Mouse (Mus musculus) gastrocnemius, adult 2 months (tissue): ENCODE measurements at regions not wholly inside any gene's neighbourhood (a gene's known extent, or its start where the extent isn't known, plus 50 kb on each side); places are given as distances from the start of the nearest gene placed in this dataset.
A peak's percentile ranks its signal among the peaks of the same experiment; 100 is the strongest.

Experiments
- DNase-seq: peaks from one replicate; pipeline ENCODE4 v3.0.0; 2022
- H3K27ac ChIP-seq: fragments of 200-600 bp; 2 replicates; pipeline ENCODE4 v1.8.1; 2022; ENCODE audit warnings: mild to moderate bottlenecking
- H3K4me3 ChIP-seq: fragments of 200-600 bp; 2 replicates; pipeline ENCODE4 v1.8.1; 2022; ENCODE audit warnings: mild to moderate bottlenecking, moderate library complexity
- CTCF ChIP-seq: fragments of 200-600 bp; IDR thresholded peaks from 2 replicates; pipeline ENCODE4 v1.8.1; 2022; ENCODE audit warnings: antibody characterized with exemption, mild to moderate bottlenecking, moderate library complexity
- intact Hi-C: fragments of 180-260 bp; cut with DNase I; formaldehyde crosslinking; loops from one replicate; pipeline ENCODE4 v1.15.1; 2025

GRCm38 (mm10) chr3:39195102-39195501 lies 308.4 kb downstream of the Fat4 start:
- no peak overlapping the region for H3K4me3 ChIP-seq
- intact Hi-C loops, result no loop called here
- DNase-seq, result no peak
- no peak overlapping the region for H3K27ac ChIP-seq
- TF ChIP-seq CTCF, result no peak

- no peak overlapping the region for H3K27ac ChIP-seq
- intact Hi-C loops, result no loop called here
- no peak overlapping the region for H3K4me3 ChIP-seq
- DNase-seq, result no peak
- TF ChIP-seq CTCF, result no peak
These were observed 315.9 kb downstream of the Fat4 start for GRCm38 (mm10) chr3:39202662-39203061.

- H3K4me3 ChIP-seq, result no peak overlapping the region
- no peak for TF ChIP-seq CTCF
- intact Hi-C loops, result no loop called here
- H3K27ac ChIP-seq, result no peak overlapping the region
- DNase-seq, result no peak
These were observed 321.9 kb downstream of the Fat4 start for GRCm38 (mm10) chr3:39208651-39209050.

- Histone ChIP-seq H3K4me3 (no peak overlapping the region), H3K27ac (no peak overlapping the region)
- TF ChIP-seq CTCF, result no peak
- no peak for DNase-seq
- intact Hi-C loops, result no loop called here
These were observed 322.8 kb downstream of the Fat4 start for GRCm38 (mm10) chr3:39209382-39210165.

GRCm38 (mm10) chr3:39211670-39212069 lies 324.9 kb downstream of the Fat4 start:
- Histone ChIP-seq H3K4me3 (no peak overlapping the region), H3K27ac (no peak overlapping the region)
- intact Hi-C loops, result no loop called here

GRCm38 (mm10) chr3:39220011-39220706 lies 333.4 kb downstream of the Fat4 start:
- Histone ChIP-seq H3K27ac (peak overlapping the region; percentile 82), H3K4me3 (peak overlapping the region; percentile 55)
- intact Hi-C loops, result loop anchor here (5.0 kb wide), 1 partner anchor 333 kb away; the partner anchor contains the start of gene Fat4

More at GRCm38 (mm10) chr3:39211670-39212069, 324.9 kb downstream of the Fat4 start:
- TF ChIP-seq CTCF, result no peak
- no peak for DNase-seq

GRCm38 (mm10) chr3:39220707-39221034 lies 333.9 kb downstream of the Fat4 start:
- DNase-seq, result no peak
- H3K27ac ChIP-seq, result peak overlapping the region; percentile 82
- peak; percentile 55 for TF ChIP-seq CTCF
- intact Hi-C loops, result loop anchor here (5.0 kb wide), 1 partner anchor 333 kb away; the partner anchor contains the start of gene Fat4
- peak overlapping the region; percentile 55 for H3K4me3 ChIP-seq

More at GRCm38 (mm10) chr3:39220011-39220706, 333.4 kb downstream of the Fat4 start:
- DNase-seq, result peak; percentile 40
- no peak for TF ChIP-seq CTCF

- TF ChIP-seq CTCF, result no peak
- intact Hi-C loops, result loop anchor here (5.0 kb wide), 1 partner anchor 335 kb away; the partner anchor contains the start of gene Fat4
- DNase-seq, result no peak
- Histone ChIP-seq H3K27ac (no peak overlapping the region; the same call in 1 of the 2 replicates), H3K4me3 (no peak overlapping the region)
These were observed 335.3 kb downstream of the Fat4 start for GRCm38 (mm10) chr3:39222059-39222458.

GRCm38 (mm10) chr3:39234921-39235320 lies 348.2 kb downstream of the Fat4 start:
- H3K4me3 ChIP-seq, result no peak overlapping the region
- TF ChIP-seq CTCF, result no peak
- no peak overlapping the region for H3K27ac ChIP-seq
- no peak for DNase-seq
- intact Hi-C loops, result no loop called here

GRCm38 (mm10) chr3:39248712-39249111 lies 362.0 kb downstream of the Fat4 start:
- Histone ChIP-seq H3K4me3 (no peak overlapping the region), H3K27ac (no peak overlapping the region)
- TF ChIP-seq CTCF, result no peak
- intact Hi-C loops, result no loop called here
- DNase-seq, result no peak

- no peak for DNase-seq
- TF ChIP-seq CTCF, result no peak
- intact Hi-C loops, result no loop called here
- Histone ChIP-seq H3K4me3 (no peak overlapping the region), H3K27ac (no peak overlapping the region)
These were observed 362.6 kb downstream of the Fat4 start for GRCm38 (mm10) chr3:39249224-39249892.

- TF ChIP-seq CTCF, result no peak
- Histone ChIP-seq H3K4me3 (no peak overlapping the region), H3K27ac (no peak overlapping the region)
- intact Hi-C loops, result no loop called here
- DNase-seq, result no peak
These were observed 366.3 kb downstream of the Fat4 start for GRCm38 (mm10) chr3:39253076-39253475.
